Mouse (Mus musculus) T-helper 17 cell (primary cell): Measurements from ENCODE around the gene Olfr1262.

Experiments
- in situ Hi-C, 2 experiments: fragments of 300-600 bp; cut with MboI, MseI; formaldehyde crosslinking; loops; 1 replicate in 1 of 2; 2 replicates in 1 of 2; pipeline ENCODE4 v1.15.1; 2025; ENCODE audit warnings: high pct_unique_total_duplicates in 2 of 2

Olfr1262 gene

GRCm38 (mm10) chr2:89999845-90000244 lies at the start of gene Olfr1262:
Olfr1262 (plus strand) TSS chr2:90000145.
- in situ Hi-C loops, result no loop called here

GRCm38 (mm10) chr2:89974184-89974583 lies 25.8 kb upstream of the Olfr1262 start, which contains the start of gene Olfr1260:
Olfr1260 (plus strand) TSS chr2:89974340.
- in situ Hi-C loops, result no loop called here

- in situ Hi-C loops, result no loop called here
These were observed 22.2 kb upstream of the Olfr1262 start for GRCm38 (mm10) chr2:89977709-89978108.

- in situ Hi-C loops, result no loop called here
These were observed 9.0 kb upstream of the Olfr1262 start, which contains the start of gene Olfr1261 for GRCm38 (mm10) chr2:89990921-89991320. Olfr1261 (plus strand) TSS chr2:89991221.

- in situ Hi-C loops, result no loop called here
These were observed 11.9 kb downstream of the Olfr1262 start, which contains the start of gene Olfr1263 for GRCm38 (mm10) chr2:90011831-90012230. Olfr1263 (plus strand) TSS chr2:90012131.

GRCm38 (mm10) chr2:90025477-90025876 lies 25.5 kb downstream of the Olfr1262 start, which contains the start of gene Olfr1264:
Olfr1264 (minus strand) TSS chr2:90025577.
- in situ Hi-C loops, result loop anchor here in 1 of 2 experiments (25.0 kb wide), 1 partner anchor 787 kb away; no protein-coding TSS in a partner anchor

GRCm38 (mm10) chr2:90035037-90035436 lies 35.1 kb downstream of the Olfr1262 start, which contains the start of gene Olfr1265:
Olfr1265 (plus strand) TSS chr2:90035337.
- in situ Hi-C loops, result loop anchor here in 1 of 2 experiments (25.0 kb wide), 1 partner anchor 777 kb away; no protein-coding TSS in a partner anchor
